8 mouse cellular contexts compared by ENCODE assay signal in genomic region chr1:69759544-69759943, GRCm38 (mm10).
A peak's percentile ranks its signal among the peaks of the same experiment; 100 is the strongest.
DNase-seq lines count a peak whose midpoint lies in the region; ATAC-seq and TF ChIP-seq lines count a peak whose summit lies in the region.
"Had no signal": no experiment of that assay in that cellular context is flagged by ENCODE, and none has a peak within 500 bp of the region (broad histone marks: within the 10 kb centered on the region; RNA-seq: fewer than 3 reads in every experiment).

No protein-coding gene starts in this region.

- peak; percentile 94 for ATAC-seq in activated CD4-positive, CD25-positive, alpha-beta regulatory T cell, adult 4 months
- ATAC-seq in hematopoietic stem cell, adult 5-6 weeks (replicated peaks in 1 of 2; ENCODE audit: insufficient read depth in 1 of 2, low FRiP score in 2 of 2, low TSS enrichment in 1 of 2, low read depth in 1 of 2, poor library complexity in 2 of 2, severe bottlenecking in 2 of 2): peak; percentile 96 to 99

- DNase-seq in layer of hippocampus, adult 2 months (ENCODE audit: low spot score in 2 of 2): peak; percentile 10 to 12
- no peak for DNase-seq in layer of hippocampus, postnatal 36 days
- DNase-seq in right cerebral cortex, postnatal 10 days (ENCODE audit: low spot score in 2 of 2): peak; percentile 33 to 45
- DNase-seq in spleen, postnatal 14 days (ENCODE audit: low spot score in 2 of 2): no peak
- DNase-seq in testis, postnatal 14 days (ENCODE audit: low spot score): no peak

- no peak overlapping the region for H3K27ac ChIP-seq in layer of hippocampus, adult 2 months
- H3K27ac ChIP-seq: limb, embryonic 13.5 days had no signal

- H3K4me3 ChIP-seq in layer of hippocampus, adult 2 months: peak overlapping the region; percentile 30; the same call in 1 of the 2 replicates
- H3K4me3 ChIP-seq: limb, embryonic 13.5 days had no signal

- no peak; the same call in 1 of the 2 replicates for TF ChIP-seq CTCF in layer of hippocampus, adult 2 months (conservative IDR thresholded peaks at IDR 0.05)

Comparison
In these comparisons a context has a peak if more than half of its experiments do, and no peak if none do; other contexts are left out.
1. DNase-seq: peak in layer of hippocampus, adult 2 months (2 of 2) and right cerebral cortex, postnatal 10 days (2 of 2); none in layer of hippocampus, postnatal 36 days (0 of 2), spleen, postnatal 14 days (0 of 2) and testis, postnatal 14 days (single experiment).